Mouse (Mus musculus) urinary bladder, postnatal 4 days (tissue): ENCODE results near the gene Cpt1c.
A peak's percentile ranks its signal among the peaks of the same experiment; 100 is the strongest.
"Not testable (repeated sequence)": the region's sequence is repeated elsewhere in the genome, so short reads cannot be mapped to it uniquely, and the experiment has no call there.

Experiments used
- DNase-seq, 2 experiments: peaks; one replicate each; pipeline ENCODE4 v3.0.0; 2021 to 2022; ENCODE audit warnings: low spot score in 2 of 2

The Cpt1c gene

GRCm38 (mm10) chr7:44974383-44975116 lies at the start of gene Cpt1c:
TSS of gene Cpt1c (minus strand) at chr7:44974851.
- DNase-seq = peak; percentile 82 to 89

GRCm38 (mm10) chr7:45023711-45024110 lies 49.1 kb upstream of the Cpt1c start:
- DNase-seq = not testable (repeated sequence)

- DNase-seq = no peak
Observed at GRCm38 (mm10) chr7:45020225-45020624, 45.6 kb upstream of the Cpt1c start.

GRCm38 (mm10) chr7:45019031-45019571 lies 44.5 kb upstream of the Cpt1c start:
- peak in 1 of 2 experiments; percentile 61 for DNase-seq

GRCm38 (mm10) chr7:45017242-45018061 lies 42.8 kb upstream of the Cpt1c start, which contains the start of gene Rras:
TSS of gene Rras (plus strand) at chr7:45017961.
- peak; percentile 92 to 94 for DNase-seq

GRCm38 (mm10) chr7:45016761-45017160 lies 42.1 kb upstream of the Cpt1c start:
- DNase-seq = no peak

GRCm38 (mm10) chr7:45015957-45016612 lies 41.4 kb upstream of the Cpt1c start, which contains the start of gene Scaf1:
TSS of gene Scaf1 (minus strand) at chr7:45016363.
- DNase-seq = peak; percentile 99 to 100

- no peak for DNase-seq
Observed at GRCm38 (mm10) chr7:45015344-45015956, 40.8 kb upstream of the Cpt1c start.

- no peak for DNase-seq
Observed at GRCm38 (mm10) chr7:45014096-45014451, 39.4 kb upstream of the Cpt1c start.

- no peak for DNase-seq
Observed at GRCm38 (mm10) chr7:45013366-45014095, 38.9 kb upstream of the Cpt1c start.

GRCm38 (mm10) chr7:45012824-45013223 lies 38.2 kb upstream of the Cpt1c start:
- no peak for DNase-seq

GRCm38 (mm10) chr7:45012011-45012410 lies 37.4 kb upstream of the Cpt1c start:
- DNase-seq = no peak

- no peak for DNase-seq
Observed at GRCm38 (mm10) chr7:45008411-45008810, 33.8 kb upstream of the Cpt1c start.

- no peak for DNase-seq
Observed at GRCm38 (mm10) chr7:45007846-45008245, 33.2 kb upstream of the Cpt1c start.

- DNase-seq = no peak
Observed at GRCm38 (mm10) chr7:45007141-45007540, 32.5 kb upstream of the Cpt1c start.

GRCm38 (mm10) chr7:45006503-45006902 lies 31.9 kb upstream of the Cpt1c start:
- DNase-seq = no peak

- no peak for DNase-seq
Observed at GRCm38 (mm10) chr7:45005321-45005992, 30.8 kb upstream of the Cpt1c start.

GRCm38 (mm10) chr7:45004546-45004945 lies 29.9 kb upstream of the Cpt1c start:
- no peak for DNase-seq

- DNase-seq = no peak
Observed at GRCm38 (mm10) chr7:45002440-45002839, 27.8 kb upstream of the Cpt1c start.

GRCm38 (mm10) chr7:45000539-45001114 lies 26.0 kb upstream of the Cpt1c start:
- no peak for DNase-seq
